Mouse (Mus musculus) cerebellum, adult (tissue): ENCODE measurements around the gene Lypd6.
A peak's percentile ranks its signal among the peaks of the same experiment; 100 is the strongest.

Experiments
- ATAC-seq: cut with Nextera tagmentation; 2 replicates; pipeline ENCODE4 v1.9.2; 2017; ENCODE audit warnings: mild to moderate bottlenecking, moderate library complexity, mixed read lengths; ENCODE audit not compliant: insufficient number of reproducible peaks, low FRiP score, low TSS enrichment

Gene Lypd6

DNA sequence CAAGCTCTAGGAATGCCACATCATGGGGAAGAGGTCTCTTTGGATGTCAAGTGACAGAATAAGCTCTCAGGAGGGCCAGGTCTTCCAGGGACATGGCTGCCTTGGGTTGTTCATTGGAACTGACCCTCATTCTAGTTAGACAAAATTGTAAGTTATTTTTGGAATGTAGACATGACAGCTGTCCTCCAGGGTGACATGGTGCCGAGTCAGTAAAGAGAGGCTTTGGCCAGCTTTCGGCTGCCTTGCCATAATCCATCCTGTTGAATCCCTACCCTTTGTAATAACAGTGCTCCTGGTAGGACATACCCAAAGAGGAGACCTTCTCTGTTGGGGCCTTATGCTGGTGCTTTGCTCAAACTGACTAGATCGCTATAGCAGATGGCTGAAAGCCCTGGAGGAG is 39.8 kb downstream of the Lypd6 start:
- ATAC-seq, result no peak

DNA sequence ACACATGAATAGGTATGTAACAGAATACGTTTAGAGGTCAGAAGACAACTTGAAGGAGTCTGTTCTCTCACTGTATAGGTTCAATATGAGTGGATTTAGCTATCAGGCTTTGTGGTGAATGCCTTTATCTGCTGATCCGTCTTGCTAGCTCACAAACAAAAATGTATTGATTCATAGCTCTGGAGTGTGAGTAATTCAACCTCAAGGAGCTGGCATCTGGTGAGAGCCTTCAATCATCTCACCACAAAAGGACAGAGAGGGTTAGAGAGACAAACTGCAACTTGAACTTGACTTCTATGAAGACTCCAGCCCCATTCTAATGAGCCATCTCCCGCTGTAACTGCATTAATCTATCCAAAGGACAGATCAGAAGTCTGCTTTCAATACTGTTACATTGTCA is 40.6 kb downstream of the Lypd6 start:
- no peak for ATAC-seq

- no peak for ATAC-seq
Measured at GRCm38 (mm10) chr2:50110167-50110566, 43.9 kb downstream of the Lypd6 start.

DNA sequence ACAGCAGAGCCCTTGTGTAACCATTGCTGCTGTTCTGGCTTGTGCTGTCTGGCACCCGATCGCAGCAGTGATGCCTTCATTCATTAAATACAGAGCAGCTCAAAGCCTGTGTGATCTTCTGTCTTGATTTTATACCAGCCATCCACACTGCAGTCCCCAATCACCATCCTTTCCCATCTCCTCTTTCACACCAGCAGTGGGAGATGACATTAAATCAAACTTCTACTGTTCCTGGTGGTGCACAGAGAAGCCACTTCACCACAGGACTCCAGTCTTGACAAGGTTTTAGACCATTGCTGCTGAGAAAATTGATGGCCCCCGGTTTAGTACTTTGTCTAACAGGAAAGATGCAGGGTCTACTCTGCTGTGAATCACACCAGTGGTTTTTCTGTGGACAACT is 44.9 kb downstream of the Lypd6 start:
- no peak for ATAC-seq

DNA sequence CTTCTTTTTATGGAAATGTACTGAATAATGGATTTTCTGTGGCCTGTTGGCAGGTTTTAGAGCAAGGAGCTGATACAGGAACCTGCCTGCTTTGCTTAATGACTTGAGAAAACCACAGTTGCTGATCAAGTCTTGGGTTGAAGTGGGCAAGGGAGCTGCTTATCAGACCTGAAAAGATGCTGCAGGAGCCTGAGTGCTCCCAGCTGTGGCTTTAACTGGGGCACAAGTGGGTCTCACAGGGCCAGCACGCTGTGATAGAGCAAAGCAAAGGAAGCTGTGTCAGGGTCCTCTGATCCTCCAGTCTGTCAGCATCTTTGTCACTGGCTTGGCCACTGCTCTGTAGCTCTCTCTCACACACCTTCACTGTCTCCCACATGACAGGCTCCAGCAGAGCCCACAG is 45.4 kb downstream of the Lypd6 start:
- ATAC-seq, result no peak

DNA sequence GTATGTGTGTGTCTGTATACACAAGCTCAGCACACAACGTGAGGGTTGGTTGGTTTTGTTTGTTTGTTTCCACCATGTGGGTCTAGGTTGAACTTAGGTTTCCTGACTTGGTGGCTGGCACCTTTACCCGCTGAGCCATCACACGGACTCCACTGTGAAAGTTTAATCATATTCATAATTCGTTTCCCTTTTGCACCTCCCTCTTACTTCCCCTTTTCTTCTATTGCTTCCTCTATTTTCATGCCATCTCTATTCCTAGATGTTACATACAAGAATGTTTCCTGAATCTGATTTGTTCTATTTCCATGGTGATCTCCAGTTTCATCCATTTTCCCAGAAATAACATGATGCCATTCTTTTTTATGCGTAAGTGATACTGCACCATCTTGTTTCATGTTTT is 46.2 kb downstream of the Lypd6 start:
- no peak for ATAC-seq

DNA sequence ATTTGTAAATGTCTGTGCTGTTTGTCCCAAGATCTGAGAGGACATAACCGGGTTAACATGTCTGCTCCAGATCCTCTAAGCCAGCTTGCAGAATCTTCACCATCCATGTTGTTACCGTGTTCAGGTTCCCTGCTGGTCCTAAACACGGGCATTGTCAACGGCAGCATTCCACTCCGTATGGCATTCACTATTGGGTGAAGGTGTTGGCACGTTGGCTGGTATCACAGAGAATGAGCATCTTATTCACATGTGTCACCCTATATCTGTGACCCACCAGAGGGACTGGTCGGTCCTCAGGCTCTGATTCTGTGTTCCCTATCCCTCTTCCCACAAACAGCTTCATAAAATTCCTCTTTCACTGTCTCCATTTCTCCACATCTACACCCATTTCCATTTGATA is 52.9 kb downstream of the Lypd6 start:
- no peak for ATAC-seq

- ATAC-seq, result no peak
Measured at GRCm38 (mm10) chr2:50120839-50121238, 54.6 kb downstream of the Lypd6 start.

DNA sequence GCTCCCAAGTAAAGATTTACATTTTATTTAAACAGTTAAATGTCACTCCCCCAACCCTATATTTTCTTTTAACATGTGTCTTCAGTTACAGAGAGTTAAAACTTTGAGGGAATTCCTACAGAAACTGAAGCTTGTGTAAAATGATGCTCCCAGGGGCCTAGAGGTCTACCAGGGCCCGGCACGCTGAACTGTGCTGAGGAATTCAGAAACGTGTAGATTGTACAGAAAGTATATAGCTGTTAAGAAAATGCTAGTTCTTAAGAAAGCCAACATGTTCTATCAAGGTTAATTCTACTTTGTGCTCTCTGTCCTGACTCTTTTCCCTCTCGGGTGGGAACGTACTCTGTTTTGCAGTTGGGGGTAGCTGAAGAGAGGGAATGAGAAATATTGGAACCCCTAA is 57.1 kb downstream of the Lypd6 start:
- ATAC-seq, result no peak

- peak; percentile 82 for ATAC-seq
Measured at GRCm38 (mm10) chr2:50127513-50128175, 61.4 kb downstream of the Lypd6 start.

DNA sequence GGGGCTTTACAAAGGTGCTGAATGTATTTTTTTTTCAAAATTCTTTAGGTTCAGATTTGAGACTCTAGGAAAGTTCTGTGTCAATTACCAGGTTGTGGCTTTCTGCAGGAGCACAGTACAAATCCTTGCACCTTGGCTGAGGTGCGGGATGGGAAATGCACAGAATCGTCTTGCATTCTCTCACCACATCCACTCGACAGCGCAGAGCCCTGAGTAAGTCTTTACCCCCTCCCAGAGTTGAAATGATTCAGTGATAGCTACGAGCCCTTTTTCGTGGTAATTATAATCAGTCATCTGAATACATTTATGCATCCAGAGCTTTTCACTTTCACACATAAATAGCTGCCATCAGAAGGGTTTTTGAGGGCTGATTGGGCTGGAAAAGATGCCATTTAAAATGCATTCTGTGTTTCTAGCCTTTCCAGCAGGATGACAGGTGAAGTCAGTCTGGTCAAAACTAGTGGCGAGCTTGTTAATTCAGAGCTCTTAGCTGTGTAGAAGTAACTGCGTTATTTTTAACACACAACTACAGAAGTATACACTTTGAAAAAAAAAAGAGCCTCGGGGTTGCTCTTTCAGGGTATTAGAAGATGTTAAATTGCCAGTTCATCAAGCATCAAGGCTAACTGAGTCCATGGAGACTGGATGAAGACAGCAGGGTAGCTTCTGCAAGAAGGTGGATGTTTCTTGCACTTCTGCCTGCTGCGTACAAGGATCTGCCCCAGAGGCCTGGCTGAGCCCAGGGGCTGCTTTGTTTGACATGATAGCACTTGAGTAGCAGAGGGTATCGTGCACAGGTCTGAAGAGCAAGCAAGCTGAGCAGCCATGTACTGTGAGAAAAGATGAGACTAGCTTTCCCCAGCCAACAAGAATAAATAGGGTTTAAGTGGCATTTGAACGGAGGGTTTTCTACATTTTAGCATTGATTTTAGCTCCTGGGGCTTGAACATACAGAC is 62.4 kb downstream of the Lypd6 start:
- no peak for ATAC-seq

DNA sequence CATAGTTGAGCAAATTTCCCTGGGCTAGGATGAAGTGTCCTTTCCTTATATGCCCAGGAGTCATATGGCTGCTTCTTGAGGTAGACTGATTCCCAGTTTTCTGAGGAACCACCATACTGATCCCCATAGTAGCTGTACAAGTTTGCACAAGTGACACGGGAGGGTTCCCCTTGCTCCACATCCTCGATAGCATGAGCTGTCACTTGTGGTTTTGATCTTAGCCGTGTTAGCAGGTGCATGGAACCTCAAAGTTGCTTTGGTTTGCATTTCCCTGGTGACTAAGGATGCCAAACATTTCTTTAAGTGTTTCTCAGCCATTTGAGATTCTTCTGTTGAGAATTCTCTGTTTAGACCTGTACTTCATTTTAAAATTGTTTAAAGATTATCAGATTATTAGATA is 64.4 kb downstream of the Lypd6 start:
- ATAC-seq, result no peak

DNA sequence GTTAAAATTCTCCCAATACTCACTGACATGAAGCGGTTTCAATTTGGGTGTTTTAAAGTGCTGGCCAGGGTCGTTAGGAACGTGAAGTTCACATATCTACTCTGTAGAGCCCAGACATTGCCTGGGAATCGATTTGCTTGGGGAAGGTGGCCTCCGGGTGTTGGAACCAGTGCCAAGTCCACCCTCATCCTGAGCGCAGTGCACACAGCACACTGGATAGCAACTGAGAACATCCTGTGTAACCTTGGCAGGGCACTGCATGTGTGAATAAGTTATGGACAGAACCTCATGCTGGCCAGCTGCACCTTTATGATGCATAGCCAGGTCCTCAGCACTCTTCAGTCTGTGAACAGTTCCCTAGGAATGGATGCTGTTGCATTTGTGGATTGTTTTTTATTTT is 77.4 kb downstream of the Lypd6 start:
- no peak for ATAC-seq

- no peak for ATAC-seq
Measured at GRCm38 (mm10) chr2:50147308-50147707, 81.1 kb downstream of the Lypd6 start.

DNA sequence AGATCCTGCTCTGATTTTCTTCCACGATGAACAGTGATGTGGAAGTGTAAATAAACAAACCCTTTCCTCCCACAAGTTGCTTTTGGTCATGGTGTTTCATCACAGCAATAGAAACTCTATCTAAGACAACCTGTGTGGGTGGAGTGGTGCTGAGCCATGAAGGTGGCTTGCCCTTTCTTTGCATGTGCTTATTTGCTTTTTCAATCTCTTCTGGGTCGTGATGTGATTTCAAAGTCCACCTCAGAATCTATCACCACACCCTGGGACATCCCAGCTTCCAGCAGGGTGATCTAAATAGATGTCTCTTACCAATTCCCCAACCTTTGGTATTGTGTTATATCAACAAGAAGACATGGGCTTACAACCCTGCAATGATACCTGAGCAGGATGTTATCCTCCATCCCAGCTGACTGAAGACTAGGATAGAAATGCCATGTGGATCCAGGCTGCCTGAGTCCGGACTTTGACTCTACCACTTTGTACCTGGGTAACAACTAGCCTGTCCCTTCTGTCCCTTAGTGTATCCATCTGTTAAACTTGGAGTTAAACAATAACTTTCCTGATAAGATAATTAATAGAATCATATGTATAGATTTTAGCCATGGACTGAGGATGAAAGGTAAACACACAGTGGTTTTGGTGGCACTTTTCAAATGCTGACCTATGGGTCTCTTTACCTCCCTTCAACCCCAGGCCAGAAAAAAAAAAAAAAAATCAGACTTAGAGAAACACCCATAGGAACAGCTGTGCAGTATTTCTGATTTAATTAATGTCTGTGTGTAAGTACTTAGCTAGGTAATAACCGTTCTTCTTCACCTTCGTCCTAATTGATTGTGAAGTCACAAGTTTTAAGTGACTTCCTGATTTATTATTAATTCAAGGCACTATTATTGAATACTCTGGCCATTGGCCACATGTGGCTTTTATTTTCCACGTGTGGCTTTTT is 83.3 kb downstream of the Lypd6 start:
- ATAC-seq, result no peak

GRCm38 (mm10) chr2:50150203-50150590 is 84.0 kb downstream of the Lypd6 start:
- ATAC-seq, result no peak

- ATAC-seq, result no peak
Measured at GRCm38 (mm10) chr2:50150816-50151215, 84.6 kb downstream of the Lypd6 start.

DNA sequence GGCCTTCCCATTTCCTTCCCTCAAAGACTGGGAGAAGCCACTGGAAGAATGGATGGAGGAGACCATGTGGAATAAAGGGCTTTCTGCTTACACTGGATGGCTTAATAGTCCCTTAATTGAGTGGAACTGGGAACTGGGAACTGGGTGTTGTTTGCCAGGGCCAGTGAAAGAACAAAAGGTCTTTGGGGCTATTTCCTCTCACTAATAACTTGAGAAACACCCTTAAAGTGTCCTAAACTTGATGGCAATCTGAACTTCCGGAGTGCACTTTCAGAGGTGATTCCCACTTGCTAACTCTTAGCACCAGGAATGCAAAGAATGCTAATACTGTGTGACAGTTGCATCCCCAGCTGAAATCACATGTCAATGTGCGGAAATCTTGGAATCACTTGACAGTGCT is 85.2 kb downstream of the Lypd6 start:
- ATAC-seq, result no peak

DNA sequence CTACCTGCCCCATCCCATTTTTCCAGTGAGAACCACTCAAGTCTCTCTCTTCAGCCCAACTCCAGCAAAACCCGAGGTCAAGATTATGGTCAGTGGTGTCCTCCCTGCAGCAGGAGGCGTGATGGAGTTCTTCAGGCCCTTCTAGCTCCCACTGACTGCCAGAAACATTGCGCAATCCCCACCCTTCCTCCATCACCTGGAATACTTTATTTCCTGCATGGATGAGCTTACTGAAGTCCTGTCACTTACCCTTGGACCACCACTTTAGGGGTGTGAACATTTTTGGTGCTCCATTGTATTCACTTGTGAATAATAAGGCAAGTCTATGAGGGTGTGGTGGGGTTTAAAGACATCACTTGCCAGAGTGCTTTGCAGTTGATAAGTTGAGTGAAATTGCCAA is 85.7 kb downstream of the Lypd6 start:
- no peak for ATAC-seq

GRCm38 (mm10) chr2:50156009-50156408 is 89.8 kb downstream of the Lypd6 start:
- no peak for ATAC-seq

- ATAC-seq, result no peak
Measured at GRCm38 (mm10) chr2:50160069-50160468, 93.8 kb downstream of the Lypd6 start.
